Mouse (Mus musculus) midbrain, embryonic 11.5 days (tissue): Measurements from ENCODE around the gene Mrpl34. TPM values are rescaled to one million over a fixed set of nuclear protein-coding genes. Genes with fewer than 3 reads are reported as not detected.

Experiments
- ATAC-seq: fragments of 200-750 bp; cut with Nextera tagmentation; 2 replicates; pipeline ENCODE4 v1.8.0; 2017; ENCODE audit warnings: moderate TSS enrichment, moderate library complexity; ENCODE audit not compliant: low FRiP score
- DNase-seq: peaks from one replicate; pipeline ENCODE4 v3.0.0; 2015; ENCODE audit warnings: low spot score; ENCODE audit errors: missing footprints
- H3K27ac ChIP-seq: fragments of 300-500 bp; sonication (generic); 2 replicates; pipeline ENCODE4 v1.5.1; 2014; ENCODE audit warnings: low read depth, low read length
- H3K27me3 ChIP-seq: fragments of 300-500 bp; sonication (generic); 2 replicates; pipeline ENCODE4 v1.6.1; 2014; ENCODE audit warnings: mild to moderate bottlenecking, low read length, moderate library complexity, mixed read lengths; ENCODE audit not compliant: control insufficient read depth, insufficient read depth
- H3K36me3 ChIP-seq: fragments of 300-500 bp; sonication (generic); 2 replicates; pipeline ENCODE4 v1.6.1; 2014; ENCODE audit warnings: mild to moderate bottlenecking, low read length, moderate library complexity, mixed read lengths; ENCODE audit not compliant: control insufficient read depth, insufficient read depth
- H3K4me1 ChIP-seq: fragments of 300-500 bp; sonication (generic); 2 replicates; pipeline ENCODE4 v1.6.1; 2014; ENCODE audit warnings: low read length; ENCODE audit not compliant: control insufficient read depth, insufficient read depth
- H3K4me2 ChIP-seq: fragments of 300-500 bp; sonication (generic); 2 replicates; pipeline ENCODE4 v1.6.1; 2014; ENCODE audit warnings: mild to moderate bottlenecking, moderate library complexity
- H3K4me3 ChIP-seq: fragments of 300-500 bp; sonication (generic); 2 replicates; pipeline ENCODE4 v1.5.1; 2014; ENCODE audit warnings: low read depth, low read length
- H3K9ac ChIP-seq: fragments of 300-500 bp; sonication (generic); 2 replicates; pipeline ENCODE4 v1.6.1; 2014; ENCODE audit warnings: low read length
- H3K9me3 ChIP-seq: fragments of 300-500 bp; sonication (generic); 2 replicates; pipeline ENCODE4 v1.6.1; 2016; ENCODE audit warnings: low read length; ENCODE audit not compliant: control insufficient read depth
- WGBS: fragments of 180-500 bp; shearing (Covaris S2); extraction: QIAGEN DNeasy Blood & Tissue Kit; methylation state at CpG from one replicate; pipeline ENCODE4 v1.1.7; 2014; 5-methylcytosine and 5-hydroxymethylcytosine counted together
- polyA plus RNA-seq: library from polyadenylated mRNA; unstranded; fragments of >200 nt; fragmentation: Nextera tagmentation; extraction: Ambion mirVana; gene quantifications from 2 replicates; pipeline ENCODE4 v1.2.1, GENCODE M21; 2014

The Mrpl34 gene
- polyA plus RNA-seq, 1 experiment from 2014 or later: 249 TPM

GRCm38 (mm10) chr8:71454668-71455067 lies 10.1 kb upstream of the Mrpl34 start:
- H3K36me3 ChIP-seq: peaks cover 2% of the 10 kb centered on the region; the same call in 1 of the 2 replicates
- H3K27ac ChIP-seq: no peak overlapping the region
- no peak overlapping the region for H3K4me2 ChIP-seq
- H3K27me3 ChIP-seq: no peaks in the 10 kb centered on the region
- H3K4me3 ChIP-seq: no peak overlapping the region
- WGBS: 74% methylated on average over 8 of the region's 8 CpGs
- H3K9me3 ChIP-seq: no peaks in the 10 kb centered on the region
- no peak for DNase-seq
- no peaks in the 10 kb centered on the region for H3K4me1 ChIP-seq
- H3K9ac ChIP-seq: no peak overlapping the region
- ATAC-seq: no peak

- peaks cover 2% of the 10 kb centered on the region; the same call in 1 of the 2 replicates for H3K36me3 ChIP-seq
- no peaks in the 10 kb centered on the region for H3K27me3 ChIP-seq
- no peak overlapping the region for H3K9ac ChIP-seq
- no peak overlapping the region for H3K4me2 ChIP-seq
- no peaks in the 10 kb centered on the region for H3K9me3 ChIP-seq
- 31% methylated on average over 22 of the region's 22 CpGs for WGBS
- DNase-seq: no peak
- H3K4me3 ChIP-seq: no peak overlapping the region
- ATAC-seq: peak; percentile 48; the same call in 1 of the 2 replicates
- H3K4me1 ChIP-seq: peaks cover 3% of the 10 kb centered on the region; the same call in 1 of the 2 replicates
- no peak overlapping the region for H3K27ac ChIP-seq
These were observed 7.9 kb upstream of the Mrpl34 start for GRCm38 (mm10) chr8:71456906-71457305.

- DNase-seq (peak; percentile 10), ATAC-seq (no peak)
- H3K4me1 ChIP-seq: peaks cover 9% of the 10 kb centered on the region; the same call in 1 of the 2 replicates
- H3K4me2 ChIP-seq: no peak overlapping the region
- H3K4me3 ChIP-seq: no peak overlapping the region
- H3K27me3 ChIP-seq: no peaks in the 10 kb centered on the region
- H3K27ac ChIP-seq: no peak overlapping the region
- 84% methylated on average over 20 of the region's 20 CpGs for WGBS
- no peaks in the 10 kb centered on the region for H3K9me3 ChIP-seq
- peaks cover 2% of the 10 kb centered on the region; the same call in 1 of the 2 replicates for H3K36me3 ChIP-seq
- H3K9ac ChIP-seq: no peak overlapping the region
These were observed 7.0 kb upstream of the Mrpl34 start for GRCm38 (mm10) chr8:71457659-71458270.

- Histone ChIP-seq H3K4me2 (no peak overlapping the region), H3K4me1 (peaks cover 23% of the 10 kb centered on the region), H3K27ac (no peak overlapping the region), H3K36me3 (peaks cover 2% of the 10 kb centered on the region; the same call in 1 of the 2 replicates), H3K9ac (no peak overlapping the region), H3K9me3 (no peaks in the 10 kb centered on the region), H3K27me3 (no peaks in the 10 kb centered on the region), H3K4me3 (no peak overlapping the region)
- WGBS: 91% methylated on average over 6 of the region's 6 CpGs
- DNase-seq (no peak), ATAC-seq (no peak)
These were observed 4.0 kb upstream of the Mrpl34 start for GRCm38 (mm10) chr8:71460716-71461115.

GRCm38 (mm10) chr8:71461152-71461840 lies 3.5 kb upstream of the Mrpl34 start:
- no peaks in the 10 kb centered on the region for H3K9me3 ChIP-seq
- no peak for ATAC-seq
- H3K9ac ChIP-seq: no peak overlapping the region
- H3K4me3 ChIP-seq: no peak overlapping the region
- no peaks in the 10 kb centered on the region for H3K27me3 ChIP-seq
- H3K4me2 ChIP-seq: no peak overlapping the region
- H3K36me3 ChIP-seq: peaks cover 2% of the 10 kb centered on the region; the same call in 1 of the 2 replicates
- no peak overlapping the region for H3K27ac ChIP-seq
- peaks cover 25% of the 10 kb centered on the region for H3K4me1 ChIP-seq
- WGBS: 77% methylated on average over 47 of the region's 47 CpGs
- peak; percentile 76 for DNase-seq

GRCm38 (mm10) chr8:71462191-71462590 lies 2.6 kb upstream of the Mrpl34 start:
- no peak overlapping the region for H3K27ac ChIP-seq
- 84% methylated on average over 4 of the region's 4 CpGs for WGBS
- H3K9ac ChIP-seq: no peak overlapping the region; the same call in 1 of the 2 replicates
- peak overlapping the region; percentile 79 for H3K4me3 ChIP-seq
- H3K4me2 ChIP-seq: peak overlapping the region; percentile 67
- peaks cover 25% of the 10 kb centered on the region for H3K4me1 ChIP-seq
- DNase-seq (no peak), ATAC-seq (no peak)
- no peaks in the 10 kb centered on the region for H3K27me3 ChIP-seq
- H3K36me3 ChIP-seq: peaks cover 2% of the 10 kb centered on the region; the same call in 1 of the 2 replicates
- no peaks in the 10 kb centered on the region for H3K9me3 ChIP-seq

- DNase-seq (peak; percentile 90), ATAC-seq (peak; percentile 0)
- Histone ChIP-seq H3K4me3 (peak overlapping the region; percentile 79), H3K4me2 (peak overlapping the region; percentile 67), H3K27me3 (no peaks in the 10 kb centered on the region), H3K9ac (peak overlapping the region; percentile 85), H3K9me3 (no peaks in the 10 kb centered on the region), H3K36me3 (peaks cover 2% of the 10 kb centered on the region; the same call in 1 of the 2 replicates), H3K4me1 (peaks cover 25% of the 10 kb centered on the region), H3K27ac (no peak overlapping the region)
- WGBS: 9% methylated on average over 16 of the region's 16 CpGs
These were observed 2.0 kb upstream of the Mrpl34 start for GRCm38 (mm10) chr8:71462786-71463185.

GRCm38 (mm10) chr8:71463188-71464033 lies 1.3 kb upstream of the Mrpl34 start, which contains the start of gene Abhd8:
Abhd8 (minus strand) TSS chr8:71463655.
- WGBS: under 1% methylated on average over 55 of the region's 55 CpGs
- H3K36me3 ChIP-seq: no peaks in the 10 kb centered on the region; the same call in 1 of the 2 replicates

More at GRCm38 (mm10) chr8:71463188-71464033, 1.3 kb upstream of the Mrpl34 start, which contains the start of gene Abhd8:
- peak within 1 kb of the TSS; percentile 79 for H3K4me3 ChIP-seq
- H3K9ac ChIP-seq: peak within 1 kb of the TSS; percentile 85
- DNase-seq (peak; percentile 100), ATAC-seq (peak; percentile 85)
- H3K27ac ChIP-seq: 0 out of 2 replicates have a peak within 1 kb of the TSS, but pooled peaks have one; percentile 0
- H3K9me3 ChIP-seq: no peaks in the 10 kb centered on the region
- H3K4me1 ChIP-seq: peaks cover 25% of the 10 kb centered on the region
- H3K4me2 ChIP-seq: peak within 1 kb of the TSS; percentile 67
- no peaks in the 10 kb centered on the region for H3K27me3 ChIP-seq
